Mouse (Mus musculus) cerebellum, postnatal 10 days (tissue): ENCODE results near the gene Gm10471.
"Not testable (repeated sequence)": the region's sequence is repeated elsewhere in the genome, so short reads cannot be mapped to it uniquely, and the experiment has no call there.

ENCODE experiments used
- DNase-seq, 2 experiments: peaks; one replicate each; pipeline ENCODE4 v3.0.0; 2021; ENCODE audit warnings: mixed read lengths in 2 of 2

Gene Gm10471

GRCm38 (mm10) chr5:26089191-26089590, at the start of gene Gm10471:
TSS of gene Gm10471 (minus strand) at chr5:26089291.
- not testable (repeated sequence) for DNase-seq

GRCm38 (mm10) chr5:26121321-26121720, 32.2 kb upstream of the Gm10471 start, which contains the start of gene Gm10220:
TSS of gene Gm10220 (minus strand) at chr5:26121421.
- not testable (repeated sequence) for DNase-seq

- not testable (repeated sequence) for DNase-seq
Measured at GRCm38 (mm10) chr5:26105262-26105661, 16.2 kb upstream of the Gm10471 start, which contains the start of gene 5031410I06Rik. TSS of gene 5031410I06Rik (minus strand) at chr5:26105362.

GRCm38 (mm10) chr5:26079023-26079422, 10.1 kb downstream of the Gm10471 start:
- peak; percentile 27 to 46 for DNase-seq

GRCm38 (mm10) chr5:26070716-26071115, 18.4 kb downstream of the Gm10471 start:
- peak; percentile 36 to 54 for DNase-seq

- DNase-seq, result not testable (repeated sequence)
Measured at GRCm38 (mm10) chr5:26058481-26058880, 30.6 kb downstream of the Gm10471 start, which contains the start of gene Gm7347. TSS of gene Gm7347 (minus strand) at chr5:26058581.

- DNase-seq, result not testable (repeated sequence)
Measured at GRCm38 (mm10) chr5:26039458-26039857, 49.6 kb downstream of the Gm10471 start, which contains the start of gene Speer4a. TSS of gene Speer4a (minus strand) at chr5:26039558.
